Mouse (Mus musculus): ENCODE measurements around the gene Csmd2. TPM values are rescaled to one million over a fixed set of nuclear protein-coding genes. Genes with fewer than 3 reads are reported as not detected.

Csmd2 gene
- polyA plus RNA-seq, 1 experiment from 2014 or later: not detected

DNA sequence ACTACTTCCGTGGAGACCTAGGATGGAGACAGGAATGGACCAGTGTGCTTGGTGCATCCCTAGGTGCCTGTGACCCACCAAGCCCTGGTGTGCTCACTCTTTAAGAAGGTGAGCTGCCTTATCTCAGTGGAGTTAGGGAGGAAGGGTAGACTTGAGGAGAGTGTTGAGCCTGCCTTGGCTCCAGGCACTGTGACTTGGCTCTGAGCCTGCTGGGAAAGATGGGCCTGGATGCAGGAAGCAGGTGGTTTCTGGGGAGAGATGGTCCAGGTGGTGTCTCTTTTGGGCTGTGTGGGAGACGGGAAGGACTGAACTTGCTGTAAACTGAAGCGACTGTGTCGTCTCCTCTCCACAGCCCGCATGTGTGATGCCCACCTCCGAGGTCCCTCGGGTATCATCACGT is 318.4 kb downstream of the Csmd2 start:
- H3K4me2 ChIP-seq (ENCODE audit: low read depth, low read length): no peak overlapping the region
- H3K4me1 ChIP-seq (ENCODE audit: insufficient read depth): no peaks in the 10 kb centered on the region
- no peak overlapping the region for H3K4me3 ChIP-seq (ENCODE audit: low read depth, low read length)
- H3K27me3 ChIP-seq (ENCODE audit: insufficient read depth, low read length): no peaks in the 10 kb centered on the region
- H3K36me3 ChIP-seq (replicated peaks; ENCODE audit: insufficient read depth, low read length): no peaks in the 10 kb centered on the region
- 82% methylated on average over 8 of the region's 8 CpGs for WGBS (ENCODE audit: insufficient replicate concordance)
- no peak overlapping the region for H3K9ac ChIP-seq (replicated peaks)
- no peak for ATAC-seq
- TF ChIP-seq EP300 (IDR thresholded peaks at IDR 0.05; ENCODE audit: low read depth): no peak
- H3K27ac ChIP-seq (ENCODE audit: low read depth): no peak overlapping the region
- DNase-seq: no peak
- no peaks in the 10 kb centered on the region for H3K9me3 ChIP-seq (ENCODE audit: low read length)

DNA sequence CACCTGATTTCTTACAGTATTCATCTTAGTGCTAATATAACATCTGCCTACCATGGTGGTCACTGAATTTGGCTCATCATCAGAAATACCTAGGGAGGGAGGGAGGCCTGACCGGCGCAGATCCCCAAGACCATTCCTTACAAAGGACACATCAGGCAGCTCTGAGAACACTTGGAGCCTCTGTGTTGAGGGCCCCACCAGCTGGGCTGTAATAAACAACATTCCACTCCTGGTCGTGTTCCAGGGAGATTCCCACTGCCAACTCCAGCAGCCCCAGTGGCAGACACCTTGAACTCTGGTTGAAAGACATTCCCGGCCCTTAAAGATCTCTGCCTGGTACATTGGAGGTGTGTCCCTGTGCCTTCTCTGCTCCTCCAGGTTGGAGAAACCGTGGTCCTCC is 327.7 kb downstream of the Csmd2 start:
- Histone ChIP-seq H3K9me3 (ENCODE audit: low read length) (no peaks in the 10 kb centered on the region), H3K36me3 (replicated peaks; ENCODE audit: insufficient read depth, low read length) (no peaks in the 10 kb centered on the region), H3K4me1 (ENCODE audit: insufficient read depth) (no peaks in the 10 kb centered on the region), H3K27ac (ENCODE audit: low read depth) (no peak overlapping the region), H3K4me2 (ENCODE audit: low read depth, low read length) (no peak overlapping the region), H3K9ac (replicated peaks) (no peak overlapping the region), H3K4me3 (ENCODE audit: low read depth, low read length) (no peak overlapping the region), H3K27me3 (ENCODE audit: insufficient read depth, low read length) (no peaks in the 10 kb centered on the region)
- DNase-seq (no peak), ATAC-seq (no peak)
- TF ChIP-seq EP300 (IDR thresholded peaks at IDR 0.05; ENCODE audit: low read depth) (no peak), CTCF (IDR thresholded peaks at IDR 0.05; ENCODE audit: low read depth) (no peak)
- 64% methylated on average over 5 of the region's 5 CpGs for WGBS (ENCODE audit: insufficient replicate concordance)

DNA sequence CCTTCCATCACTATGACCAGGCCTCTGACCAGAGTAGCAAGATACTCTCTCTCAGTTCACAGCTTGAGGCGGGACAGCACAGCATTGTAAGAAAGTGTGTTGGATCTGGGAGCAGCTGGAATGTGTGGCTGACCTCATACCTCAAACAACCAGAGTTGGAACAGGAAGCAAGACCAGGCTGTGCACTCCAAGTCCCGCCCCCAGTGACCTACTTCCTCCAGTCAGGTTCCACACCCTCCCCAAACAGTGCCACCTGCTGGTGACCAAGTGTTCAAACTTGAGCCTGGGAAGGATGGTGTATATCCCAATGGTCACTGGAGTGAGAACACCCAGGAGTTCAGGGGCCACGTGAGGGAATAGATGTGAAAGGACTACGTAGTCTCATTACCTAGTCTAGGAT is 330.3 kb downstream of the Csmd2 start:
- no peaks in the 10 kb centered on the region for H3K9me3 ChIP-seq (ENCODE audit: low read length)
- no peak overlapping the region for H3K4me2 ChIP-seq (ENCODE audit: low read depth, low read length)
- H3K27ac ChIP-seq (ENCODE audit: low read depth): no peak overlapping the region
- 82% methylated on average over 4 of the region's 4 CpGs for WGBS (ENCODE audit: insufficient replicate concordance)
- H3K27me3 ChIP-seq (ENCODE audit: insufficient read depth, low read length): no peaks in the 10 kb centered on the region
- no peak for ATAC-seq
- no peak overlapping the region for H3K4me3 ChIP-seq (ENCODE audit: low read depth, low read length)
- no peak overlapping the region for H3K9ac ChIP-seq (replicated peaks)
- no peaks in the 10 kb centered on the region for H3K4me1 ChIP-seq (ENCODE audit: insufficient read depth)
- no peak for TF ChIP-seq EP300 (IDR thresholded peaks at IDR 0.05; ENCODE audit: low read depth)
- no peak for TF ChIP-seq CTCF (IDR thresholded peaks at IDR 0.05; ENCODE audit: low read depth)
- H3K36me3 ChIP-seq (replicated peaks; ENCODE audit: insufficient read depth, low read length): no peaks in the 10 kb centered on the region
- DNase-seq: peak; percentile 29

DNA sequence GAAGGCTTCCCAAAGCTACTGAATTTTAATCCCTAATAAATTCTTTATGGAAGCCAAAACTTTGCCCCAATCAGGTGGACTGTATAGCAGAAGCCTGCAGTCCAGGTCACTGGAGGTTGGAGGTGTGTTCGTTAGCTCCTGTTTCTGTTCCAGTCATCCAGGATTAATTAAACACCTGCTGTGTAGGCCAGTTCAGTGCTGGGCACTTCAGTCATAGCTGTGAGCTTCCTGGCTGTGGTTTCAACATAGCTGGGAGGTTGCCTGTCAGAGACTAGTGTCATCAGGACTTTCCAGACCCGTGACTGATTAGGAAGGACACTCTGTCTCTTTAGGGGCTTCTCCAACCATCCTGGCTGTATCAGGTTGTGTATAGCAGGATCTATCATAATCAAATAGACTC is 337.9 kb downstream of the Csmd2 start:
- Histone ChIP-seq H3K9ac (replicated peaks) (no peak overlapping the region), H3K36me3 (replicated peaks; ENCODE audit: insufficient read depth, low read length) (no peaks in the 10 kb centered on the region), H3K4me2 (ENCODE audit: low read depth, low read length) (no peak overlapping the region), H3K27me3 (ENCODE audit: insufficient read depth, low read length) (no peaks in the 10 kb centered on the region), H3K4me1 (ENCODE audit: insufficient read depth) (no peaks in the 10 kb centered on the region), H3K27ac (ENCODE audit: low read depth) (no peak overlapping the region), H3K4me3 (ENCODE audit: low read depth, low read length) (no peak overlapping the region), H3K9me3 (ENCODE audit: low read length) (no peaks in the 10 kb centered on the region)
- ATAC-seq: no peak
- DNase-seq: no peak
- TF ChIP-seq EP300 (IDR thresholded peaks at IDR 0.05; ENCODE audit: low read depth): no peak
- TF ChIP-seq CTCF (IDR thresholded peaks at IDR 0.05; ENCODE audit: low read depth): no peak
- WGBS (ENCODE audit: insufficient replicate concordance): 66% methylated on average over 2 of the region's 2 CpGs

DNA sequence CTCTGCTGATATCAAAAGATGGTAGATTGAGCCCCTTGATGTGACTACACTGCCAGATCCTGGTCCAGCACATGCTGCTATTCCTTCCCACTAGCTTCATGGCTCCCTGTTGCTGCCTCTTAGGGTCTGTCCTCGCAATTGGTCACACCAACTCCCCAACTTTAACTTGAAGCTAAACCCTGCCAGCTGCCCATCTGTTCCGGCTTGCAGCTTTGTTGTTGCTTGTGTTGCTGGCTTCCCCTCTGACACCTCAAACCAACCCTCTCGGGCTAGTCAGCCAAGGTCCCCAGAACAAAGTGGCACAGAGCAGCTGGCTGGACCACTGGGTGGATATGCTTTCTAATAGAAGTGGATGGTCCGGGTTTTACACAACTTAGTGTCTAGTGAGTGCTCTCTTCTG is 339.1 kb downstream of the Csmd2 start:
- no peak overlapping the region for H3K27ac ChIP-seq (ENCODE audit: low read depth)
- no peaks in the 10 kb centered on the region for H3K4me1 ChIP-seq (ENCODE audit: insufficient read depth)
- ATAC-seq: no peak
- H3K9me3 ChIP-seq (ENCODE audit: low read length): no peaks in the 10 kb centered on the region
- H3K27me3 ChIP-seq (ENCODE audit: insufficient read depth, low read length): no peaks in the 10 kb centered on the region
- no peaks in the 10 kb centered on the region for H3K36me3 ChIP-seq (replicated peaks; ENCODE audit: insufficient read depth, low read length)
- WGBS (ENCODE audit: insufficient replicate concordance): 61% methylated on average over 4 of the region's 4 CpGs
- no peak overlapping the region for H3K9ac ChIP-seq (replicated peaks)
- TF ChIP-seq EP300 (IDR thresholded peaks at IDR 0.05; ENCODE audit: low read depth) (no peak), CTCF (IDR thresholded peaks at IDR 0.05; ENCODE audit: low read depth) (no peak)
- no peak overlapping the region for H3K4me2 ChIP-seq (ENCODE audit: low read depth, low read length)
- no peak for DNase-seq
- H3K4me3 ChIP-seq (ENCODE audit: low read depth, low read length): no peak overlapping the region

DNA sequence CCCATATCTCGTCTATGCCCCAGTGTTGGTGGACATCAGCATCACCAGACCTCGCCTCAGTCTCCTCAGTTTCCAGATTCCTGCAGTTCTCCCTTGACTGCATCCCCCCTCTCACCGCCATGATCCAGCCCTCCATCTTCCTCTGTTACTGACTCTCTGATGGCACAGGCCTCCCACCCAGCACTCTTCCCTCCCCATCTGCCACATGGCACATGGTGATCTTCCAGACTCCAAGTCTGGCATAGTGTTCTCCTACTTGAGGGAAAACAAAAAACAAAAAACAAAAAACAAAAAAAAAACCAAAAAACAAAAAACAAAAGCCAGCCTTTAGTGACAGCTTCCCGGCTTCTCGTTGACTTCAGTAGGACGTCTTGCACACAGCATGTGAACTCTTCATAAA is 339.8 kb downstream of the Csmd2 start:
- Histone ChIP-seq H3K9ac (replicated peaks) (no peak overlapping the region), H3K36me3 (replicated peaks; ENCODE audit: insufficient read depth, low read length) (no peaks in the 10 kb centered on the region), H3K27me3 (ENCODE audit: insufficient read depth, low read length) (no peaks in the 10 kb centered on the region), H3K4me3 (ENCODE audit: low read depth, low read length) (no peak overlapping the region), H3K4me2 (ENCODE audit: low read depth, low read length) (no peak overlapping the region), H3K4me1 (ENCODE audit: insufficient read depth) (no peaks in the 10 kb centered on the region), H3K9me3 (ENCODE audit: low read length) (no peaks in the 10 kb centered on the region), H3K27ac (ENCODE audit: low read depth) (no peak overlapping the region)
- ATAC-seq (no peak), DNase-seq (no peak)
- no peak for TF ChIP-seq EP300 (IDR thresholded peaks at IDR 0.05; ENCODE audit: low read depth)
- no peak for TF ChIP-seq CTCF (IDR thresholded peaks at IDR 0.05; ENCODE audit: low read depth)
- WGBS (ENCODE audit: insufficient replicate concordance): 69% methylated on average over 6 of the region's 6 CpGs

DNA sequence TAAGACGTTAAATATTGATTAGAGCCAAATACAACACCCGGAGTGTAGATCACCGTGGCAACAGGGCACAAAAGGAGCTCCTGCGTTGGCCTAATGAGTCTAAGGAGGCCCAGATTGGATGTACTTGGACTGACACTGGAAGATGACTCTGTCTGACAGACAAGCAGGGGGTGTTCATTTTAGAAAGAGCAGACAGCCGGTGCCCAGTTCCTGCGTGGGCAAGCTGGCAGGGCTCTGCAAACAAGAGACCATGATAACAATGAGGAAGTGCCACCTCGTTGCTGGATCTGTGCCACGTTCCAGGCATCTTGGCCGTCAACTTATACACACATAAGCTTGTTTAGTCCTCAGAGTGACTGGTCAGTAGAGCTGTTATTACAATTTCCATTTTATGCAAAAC is 342.9 kb downstream of the Csmd2 start:
- 66% methylated on average over 9 of the region's 9 CpGs for WGBS (ENCODE audit: insufficient replicate concordance)
- TF ChIP-seq CTCF (IDR thresholded peaks at IDR 0.05; ENCODE audit: low read depth) (no peak), EP300 (IDR thresholded peaks at IDR 0.05; ENCODE audit: low read depth) (no peak)
- H3K9ac ChIP-seq (replicated peaks): no peak overlapping the region
- H3K4me2 ChIP-seq (ENCODE audit: low read depth, low read length): no peak overlapping the region
- no peaks in the 10 kb centered on the region for H3K9me3 ChIP-seq (ENCODE audit: low read length)
- H3K27ac ChIP-seq (ENCODE audit: low read depth): no peak overlapping the region
- H3K4me3 ChIP-seq (ENCODE audit: low read depth, low read length): no peak overlapping the region
- DNase-seq: no peak
- H3K36me3 ChIP-seq (replicated peaks; ENCODE audit: insufficient read depth, low read length): no peaks in the 10 kb centered on the region
- ATAC-seq: no peak
- no peaks in the 10 kb centered on the region for H3K4me1 ChIP-seq (ENCODE audit: insufficient read depth)
- H3K27me3 ChIP-seq (ENCODE audit: insufficient read depth, low read length): no peaks in the 10 kb centered on the region

Data from liver, postnatal 0 days (tissue).